Mouse (Mus musculus) urinary bladder, postnatal 10 days (tissue): ENCODE data around the gene F7.
"Not testable (repeated sequence)": the region's sequence is repeated elsewhere in the genome, so short reads cannot be mapped to it uniquely, and the experiment has no call there.

Experiments used
- DNase-seq: peaks from one replicate; pipeline ENCODE4 v3.0.0; 2022; ENCODE audit warnings: low spot score

F7 gene

DNA sequence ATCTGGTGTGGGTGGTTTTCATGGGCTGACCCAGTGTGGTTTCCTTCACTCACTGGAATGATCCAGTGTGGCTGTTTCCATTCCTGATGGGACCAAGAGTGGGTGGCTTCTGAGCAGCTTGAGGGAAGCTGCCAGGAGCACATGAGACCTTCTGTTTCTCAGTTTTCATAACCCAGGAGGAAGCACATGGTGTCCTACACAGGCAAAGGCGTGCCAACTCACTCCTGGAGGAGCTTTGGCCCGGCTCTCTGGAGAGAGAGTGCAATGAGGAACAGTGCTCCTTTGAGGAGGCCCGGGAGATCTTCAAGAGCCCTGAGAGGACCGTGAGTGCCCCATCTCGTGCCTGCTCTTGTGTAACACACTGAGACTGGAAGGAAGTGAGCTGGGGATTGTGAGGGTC lies 2.6 kb downstream of the F7 start:
- DNase-seq: no peak

DNA sequence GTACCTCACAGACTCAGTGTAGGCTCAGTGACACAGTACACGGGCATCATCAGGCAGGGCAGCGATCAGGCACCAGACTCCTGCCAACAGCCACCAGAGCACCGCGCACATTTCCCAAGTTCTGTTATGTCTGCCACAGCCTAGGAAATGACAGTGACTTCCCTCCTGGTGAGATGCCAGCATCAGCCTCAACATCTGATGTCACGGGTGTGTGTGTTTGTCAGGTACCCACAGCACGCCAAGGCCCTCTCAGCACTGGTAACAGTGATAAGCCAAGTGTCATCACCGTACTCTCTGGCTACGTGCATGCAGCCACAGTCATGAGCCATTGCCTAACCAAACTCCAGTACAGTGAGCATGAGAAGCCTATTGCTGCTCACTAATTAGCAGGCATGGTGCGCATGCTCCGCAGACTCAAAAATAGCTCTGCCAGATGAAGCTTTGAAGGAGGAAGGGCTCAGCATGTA lies 10.5 kb downstream of the F7 start:
- DNase-seq: no peak

DNA sequence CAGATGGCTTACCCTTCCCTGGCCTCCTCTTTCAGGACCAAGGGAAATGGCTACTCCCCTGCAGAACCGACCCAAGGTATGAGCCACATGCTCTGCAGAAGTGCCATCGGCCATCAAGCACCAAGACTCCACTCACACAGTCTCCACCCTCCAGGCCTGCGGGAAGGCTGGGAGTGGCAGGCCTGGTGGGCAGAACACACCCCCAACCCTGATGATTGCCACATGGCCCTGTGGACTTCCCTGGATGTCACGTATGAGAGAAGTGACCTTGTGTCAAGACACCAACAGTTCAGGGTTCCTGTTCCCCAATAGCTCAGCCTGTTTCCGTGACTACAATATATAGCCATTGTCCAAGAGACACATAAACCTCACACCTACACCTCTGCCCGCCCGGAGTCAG lies 11.2 kb downstream of the F7 start, which contains the start of gene F10:
Gene F10, plus strand, starts transcription at position 294 of the 400 bp plus-strand sequence.
- no peak for DNase-seq

DNA sequence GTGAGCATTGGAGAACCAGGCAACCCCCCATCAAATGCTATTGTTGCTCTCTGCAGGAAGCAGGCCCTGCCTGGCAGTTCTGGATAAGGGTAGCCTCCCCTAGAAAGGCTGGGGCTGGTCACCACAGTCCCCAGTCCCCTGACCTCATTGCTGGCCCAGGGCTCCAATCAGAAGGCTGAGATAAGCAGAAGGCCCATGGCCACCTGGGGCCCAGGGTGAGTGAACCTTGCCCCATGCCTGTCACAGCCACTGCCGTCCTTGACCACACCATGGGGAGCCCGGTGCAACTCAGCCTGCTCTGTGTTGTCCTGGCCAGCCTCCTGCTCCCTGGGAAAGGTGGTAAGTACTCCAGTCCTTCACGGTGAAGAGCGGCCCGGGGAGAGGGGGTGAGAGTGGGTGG lies 11.7 kb downstream of the F7 start:
- DNase-seq: no peak

DNA sequence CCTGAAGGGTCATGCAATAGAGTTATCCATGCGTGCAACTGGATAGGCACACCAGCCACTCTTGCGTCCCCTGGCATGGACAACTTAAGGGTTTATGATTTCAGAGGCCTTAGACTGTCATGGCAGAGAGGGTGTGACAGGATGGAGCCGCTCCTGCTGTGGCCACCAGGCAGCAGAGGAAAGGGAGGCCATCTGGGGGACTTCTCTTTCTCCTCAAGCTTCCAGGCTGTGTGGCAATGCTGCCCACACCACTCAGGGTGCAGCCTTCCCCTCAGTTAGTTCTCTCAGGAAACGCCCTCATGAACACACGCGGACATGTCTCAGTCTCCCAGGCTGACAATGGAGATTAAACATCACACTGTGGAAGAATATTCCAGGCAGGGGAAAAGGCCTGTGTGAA lies 13.2 kb downstream of the F7 start:
- no peak for DNase-seq

DNA sequence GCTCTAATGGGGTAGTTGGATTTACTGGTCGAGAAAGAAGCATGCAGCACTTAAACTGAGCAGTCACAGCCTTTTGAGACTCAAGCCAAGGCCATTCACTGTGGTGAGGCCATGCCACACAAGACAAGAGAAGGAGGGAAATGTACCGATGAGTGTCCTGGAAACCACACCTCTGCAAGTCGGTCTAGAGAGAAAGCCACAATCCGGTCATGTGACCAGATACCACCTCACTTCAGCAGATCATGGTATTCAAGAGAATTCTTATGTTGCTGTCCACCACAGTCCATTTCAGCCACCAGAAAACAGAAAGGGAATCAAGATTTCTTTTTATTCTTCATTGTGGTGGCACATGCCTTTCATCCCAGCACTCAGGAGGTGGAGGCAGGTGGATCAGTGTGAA lies 15.6 kb downstream of the F7 start:
- no peak for DNase-seq

DNA sequence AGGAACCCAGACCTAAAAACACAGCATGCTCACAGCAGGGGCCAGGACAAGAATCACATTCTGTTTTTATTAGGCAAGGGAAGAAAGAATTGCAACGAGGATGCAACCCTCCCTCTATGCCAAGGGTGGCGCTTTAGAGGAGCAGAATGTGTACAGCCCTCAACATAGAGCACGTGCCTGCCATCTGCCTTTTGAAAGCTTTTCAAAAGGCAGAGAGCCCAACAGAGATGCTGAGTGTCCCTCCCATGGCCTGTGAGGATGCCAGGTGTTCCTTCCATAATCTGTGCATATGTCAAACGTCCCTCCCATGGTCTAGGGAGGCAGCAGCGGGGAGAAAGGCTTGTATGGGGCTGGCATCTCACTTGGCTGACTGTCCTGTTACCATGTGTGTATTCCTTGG lies 21.8 kb downstream of the F7 start:
- DNase-seq: no peak

DNA sequence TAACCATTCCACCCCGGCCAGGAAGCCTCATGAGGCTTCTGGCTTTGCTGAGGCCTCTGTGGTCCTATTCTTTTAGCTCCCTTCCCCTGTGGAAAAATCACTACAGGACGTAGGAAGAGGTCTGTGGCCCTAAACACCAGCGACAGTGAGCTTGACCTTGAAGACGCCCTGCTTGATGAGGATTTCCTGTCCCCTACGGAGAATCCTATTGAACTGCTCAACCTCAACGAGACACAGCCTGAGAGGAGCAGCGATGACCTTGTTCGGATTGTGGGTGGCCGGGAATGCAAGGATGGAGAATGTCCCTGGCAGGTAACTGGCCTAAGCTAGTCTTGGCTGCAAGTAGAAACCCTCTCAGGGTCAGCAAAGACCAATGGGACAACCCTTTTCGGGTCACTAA lies 24.7 kb downstream of the F7 start:
- DNase-seq: no peak

DNA sequence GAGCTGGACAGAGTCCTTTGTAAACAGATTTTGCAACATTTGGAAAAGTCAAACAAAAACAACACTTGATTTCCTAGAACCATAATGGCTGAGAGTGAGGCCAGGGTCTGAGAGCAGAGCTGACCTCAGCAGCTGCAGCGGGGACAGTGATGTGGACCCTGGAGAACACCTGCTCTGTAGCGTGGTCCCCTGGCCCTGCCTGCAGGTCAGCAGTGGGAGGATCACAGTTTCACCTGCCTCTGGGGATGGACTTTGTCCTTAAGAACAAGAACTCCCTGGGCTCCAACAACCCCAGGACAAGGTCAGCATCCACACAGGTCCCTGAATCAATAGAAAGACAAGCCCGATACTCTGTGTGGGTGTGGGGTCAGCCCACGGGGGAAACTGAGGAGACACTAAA lies 31.5 kb downstream of the F7 start:
- no peak for DNase-seq

DNA sequence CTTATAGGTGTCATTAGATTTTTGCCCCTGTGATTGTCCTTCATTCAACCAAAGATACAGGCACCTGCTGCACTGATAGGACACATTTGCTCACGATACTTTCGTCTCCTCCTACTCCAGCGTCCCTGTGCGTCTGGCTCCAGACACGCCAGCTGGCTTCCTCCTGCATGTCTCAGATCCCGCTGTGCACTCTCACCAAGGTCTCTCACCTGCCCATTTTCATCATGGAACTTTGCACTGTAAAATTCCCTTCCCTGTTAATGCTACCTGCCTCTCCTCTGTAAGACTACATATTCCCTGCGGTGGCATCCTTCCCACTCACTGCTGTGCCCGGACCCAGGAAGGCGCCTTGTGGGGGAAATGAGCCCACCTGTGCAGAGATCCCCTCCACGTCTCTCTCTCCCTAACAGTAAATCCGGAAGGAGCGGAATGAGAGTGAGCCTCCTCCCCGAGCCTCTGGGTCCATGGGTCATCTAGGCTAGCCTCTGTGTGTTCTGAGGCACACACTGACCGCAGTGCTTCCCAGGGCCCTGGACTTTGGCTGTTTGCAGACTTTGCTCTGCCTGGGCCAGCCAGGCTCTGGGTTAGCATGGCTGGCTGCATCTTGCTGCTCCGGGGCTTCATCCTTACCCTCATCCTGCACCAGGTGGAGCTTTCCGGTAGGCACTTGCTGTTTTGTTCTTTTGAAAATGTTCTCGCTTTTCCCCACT lies 34.8 kb downstream of the F7 start, which contains the start of gene Proz:
Gene Proz, plus strand, starts transcription at position 474 of the 710 bp plus-strand sequence.
- DNase-seq: no peak

DNA sequence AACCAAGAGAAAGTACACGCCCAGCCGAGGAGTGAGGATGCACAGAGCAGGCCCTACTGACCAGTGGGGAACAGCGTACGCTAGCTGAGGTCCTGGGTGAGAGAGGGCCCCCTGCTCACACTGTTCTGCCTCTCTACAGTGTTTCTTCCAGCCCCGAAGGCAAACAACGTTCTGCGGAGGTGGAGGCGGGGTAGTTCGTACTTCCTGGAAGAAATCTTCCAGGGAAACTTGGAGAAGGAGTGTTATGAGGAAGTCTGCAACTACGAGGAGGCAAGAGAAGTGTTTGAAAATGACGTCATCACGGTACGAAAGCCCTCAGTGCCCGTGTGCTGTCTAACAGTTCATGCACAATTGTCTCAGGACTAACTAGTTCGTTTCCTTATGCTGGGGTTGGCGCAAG lies 37.3 kb downstream of the F7 start:
- DNase-seq: no peak

DNA sequence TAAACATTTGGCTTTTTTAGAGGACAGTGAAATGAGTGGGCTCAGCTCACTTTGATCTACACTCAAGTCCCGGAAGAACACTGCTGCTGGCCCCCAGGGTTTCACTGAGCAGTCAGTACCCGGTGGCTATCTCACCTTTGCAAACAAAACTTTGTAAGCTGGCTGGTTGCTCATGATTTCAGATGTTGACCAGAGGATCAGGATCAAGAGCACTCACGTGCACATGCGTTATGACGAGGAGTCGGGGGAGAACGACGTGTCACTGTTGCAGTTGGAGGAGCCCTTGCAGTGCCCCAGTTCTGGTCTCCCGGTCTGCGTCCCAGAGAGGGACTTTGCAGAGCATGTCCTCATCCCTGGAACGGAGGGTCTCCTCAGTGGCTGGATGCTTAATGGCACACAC lies 47.4 kb downstream of the F7 start:
- no peak for DNase-seq

DNA sequence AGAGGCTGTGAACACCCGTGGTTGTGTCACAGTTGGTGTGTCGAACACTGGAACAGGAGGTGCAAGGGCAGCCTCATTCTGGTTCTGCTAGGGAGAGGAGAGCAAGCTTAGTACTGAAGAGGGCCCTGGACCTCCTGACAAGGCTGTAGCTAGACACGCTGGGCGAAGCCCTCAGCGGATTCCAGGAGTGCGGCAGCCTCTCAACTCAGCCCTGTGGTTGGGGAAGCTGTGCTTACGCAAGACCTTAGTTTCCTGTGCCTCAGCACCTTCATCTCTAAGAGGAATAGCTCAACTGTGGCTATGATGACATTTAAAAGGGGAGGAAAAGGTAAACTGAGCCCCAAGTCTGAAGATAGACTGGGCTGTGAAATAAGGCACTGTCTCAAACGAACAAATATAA lies 49.2 kb downstream of the F7 start:
- DNase-seq: no peak

DNA sequence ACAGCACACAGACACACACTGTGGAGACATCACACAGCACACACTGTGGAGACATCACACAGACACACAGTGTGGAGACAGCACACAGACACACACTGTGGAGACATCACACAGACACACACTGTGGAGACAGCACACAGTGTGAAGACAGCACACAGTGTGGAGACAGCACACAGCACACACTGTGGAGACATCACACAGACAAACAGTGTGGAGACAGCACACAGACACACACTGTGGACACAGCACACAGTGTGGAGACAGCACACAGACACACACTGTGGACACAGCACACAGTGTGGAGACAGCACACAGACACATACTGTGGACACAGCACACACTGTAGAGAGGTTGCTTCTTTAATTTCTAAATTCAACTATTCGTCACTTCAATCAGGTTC lies 49.7 kb downstream of the F7 start:
- not testable (repeated sequence) for DNase-seq

DNA sequence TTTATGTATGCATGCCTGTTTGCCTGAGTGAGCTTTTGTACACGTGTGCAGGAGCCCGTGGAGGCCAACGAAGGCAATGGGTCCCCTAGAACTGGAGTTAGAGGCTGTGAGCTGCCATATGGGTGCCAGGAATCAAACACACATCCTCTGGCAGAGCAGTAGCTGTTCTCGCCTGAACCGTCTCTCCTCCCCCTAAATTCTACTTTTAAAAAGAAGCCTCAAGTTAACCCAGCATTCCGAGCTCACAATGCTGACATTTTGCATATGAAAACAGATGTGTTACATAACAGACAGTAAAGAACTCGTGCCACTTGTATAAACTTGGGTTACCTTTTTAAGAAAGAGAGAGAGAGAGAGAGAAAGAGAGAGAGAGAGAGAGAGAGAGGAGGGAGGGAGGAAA lies 51.7 kb downstream of the F7 start:
- DNase-seq: no peak
